Mouse (Mus musculus): ENCODE data around the gene Trank1.

Trank1 gene

DNA sequence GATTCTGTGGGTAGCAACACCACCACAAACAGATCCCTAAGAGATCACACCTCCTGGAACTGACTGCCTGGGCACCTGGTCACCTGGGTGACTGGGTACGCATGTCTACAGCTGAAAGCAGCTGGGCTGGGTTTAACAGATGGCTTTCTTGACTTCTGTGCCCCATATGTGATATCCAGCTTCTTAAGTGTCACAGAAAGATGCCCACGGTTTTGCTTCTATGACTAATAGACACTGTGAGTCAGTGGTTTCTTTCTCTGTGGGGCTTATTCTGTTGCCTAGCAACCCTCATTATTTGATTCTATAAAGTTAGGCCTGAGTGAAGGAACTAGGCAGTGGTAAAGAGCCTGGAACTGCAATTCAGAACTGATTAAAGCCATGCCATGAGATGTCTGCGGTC is 72.2 kb downstream of the Trank1 start:
- DNase-seq, result no peak

DNA sequence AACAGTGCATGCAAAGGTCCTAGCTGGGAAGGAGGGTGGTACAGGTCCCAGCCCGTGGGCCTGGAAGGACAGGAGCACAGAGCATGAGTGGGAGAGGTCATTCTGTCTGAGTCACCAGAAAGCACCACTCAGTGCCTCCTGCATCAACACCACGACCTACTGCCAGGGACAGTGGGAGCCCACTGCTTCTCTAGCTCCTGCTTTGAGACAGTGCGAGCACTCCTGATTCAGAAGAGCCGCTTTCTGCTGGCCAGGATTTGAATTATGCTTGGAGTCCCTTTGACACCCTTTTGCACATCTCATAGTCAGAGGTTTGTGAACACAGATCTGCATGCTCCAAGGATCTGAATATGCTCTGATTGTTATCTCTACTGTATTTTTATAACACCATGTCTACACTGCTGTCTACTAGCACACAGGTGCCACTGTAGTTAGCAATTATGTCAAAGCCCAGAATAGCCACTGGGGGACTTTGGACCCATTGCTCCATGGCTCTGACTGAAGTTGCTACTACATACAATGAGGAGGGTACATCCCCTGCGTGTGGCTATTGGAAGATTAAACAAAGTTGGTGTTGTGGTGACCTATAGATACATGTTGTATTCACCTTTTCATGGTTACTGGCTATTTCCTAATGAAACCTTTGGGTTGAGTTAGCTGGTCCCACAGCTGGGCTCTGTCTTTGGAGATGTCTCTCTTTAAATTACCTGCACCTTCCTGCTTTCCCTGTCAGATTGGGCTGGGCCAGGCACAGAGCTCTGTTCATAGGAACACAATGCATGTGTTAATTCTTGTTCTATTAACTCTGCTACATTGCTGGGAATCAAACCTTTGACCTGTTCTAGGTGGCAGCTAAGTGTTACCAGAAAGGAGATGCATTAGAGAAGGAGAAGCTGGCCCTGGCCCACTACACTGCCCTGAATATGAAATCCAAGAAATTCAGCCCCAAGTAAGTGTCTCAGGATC is 74.3 kb downstream of the Trank1 start:
- no peak for DNase-seq

DNA sequence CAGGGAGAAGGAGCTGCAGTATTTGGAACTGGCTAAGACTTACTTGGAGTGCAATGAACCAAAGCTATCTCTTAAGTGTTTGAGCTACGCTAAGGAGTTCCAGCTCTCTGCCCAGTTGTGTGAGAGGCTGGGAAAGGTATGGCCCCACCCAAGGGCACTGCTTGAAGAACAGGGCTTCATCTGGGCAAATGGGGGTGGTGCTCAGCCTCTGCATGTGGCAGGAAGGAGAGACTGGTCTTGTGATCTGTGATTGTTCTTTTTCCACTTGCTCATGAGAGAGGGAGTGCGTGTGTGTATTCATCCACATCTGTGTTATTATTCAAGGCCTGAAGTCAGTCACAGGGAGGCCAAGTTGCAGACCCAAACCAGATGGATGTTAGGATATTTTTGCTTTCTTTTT is 75.0 kb downstream of the Trank1 start:
- no peak for DNase-seq

DNA sequence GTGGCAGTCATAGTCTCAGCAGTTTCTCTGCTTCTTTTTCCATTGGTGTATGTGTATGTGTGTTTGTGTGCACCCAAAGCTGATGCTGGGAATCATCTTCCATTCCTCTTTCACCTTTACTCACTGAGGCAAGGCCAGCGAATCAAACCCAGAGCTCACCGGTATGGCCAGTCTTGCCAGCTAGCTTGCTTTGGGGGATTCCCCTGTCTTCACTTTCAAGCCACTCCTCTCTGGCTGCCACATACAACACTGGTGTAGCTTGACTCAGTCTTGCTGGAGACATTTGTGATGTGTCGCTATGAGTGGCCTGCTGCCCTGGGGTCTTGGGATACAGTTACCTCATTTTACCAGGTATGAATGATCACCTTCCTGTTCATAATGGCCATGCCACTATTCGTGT is 76.0 kb downstream of the Trank1 start:
- DNase-seq, result no peak

DNA sequence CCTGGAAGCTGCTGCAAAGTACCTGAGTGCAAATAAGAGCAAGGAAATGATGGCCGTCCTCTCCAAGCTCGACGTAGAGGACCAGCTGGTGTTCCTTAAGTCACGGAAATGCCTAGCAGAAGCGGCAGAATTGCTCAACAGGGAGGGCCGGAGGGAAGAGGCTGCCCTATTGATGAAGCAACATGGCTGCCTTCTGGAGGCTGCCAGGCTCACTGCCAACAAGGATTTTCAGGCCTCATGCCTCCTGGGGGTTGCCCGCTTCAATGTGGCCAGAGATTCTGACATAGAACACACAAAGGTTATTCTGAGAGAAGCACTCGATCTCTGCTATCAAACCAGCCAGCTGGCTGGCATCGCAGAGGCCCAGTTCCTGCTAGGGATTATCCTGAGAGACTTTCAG is 78.5 kb downstream of the Trank1 start:
- no peak for DNase-seq

DNA sequence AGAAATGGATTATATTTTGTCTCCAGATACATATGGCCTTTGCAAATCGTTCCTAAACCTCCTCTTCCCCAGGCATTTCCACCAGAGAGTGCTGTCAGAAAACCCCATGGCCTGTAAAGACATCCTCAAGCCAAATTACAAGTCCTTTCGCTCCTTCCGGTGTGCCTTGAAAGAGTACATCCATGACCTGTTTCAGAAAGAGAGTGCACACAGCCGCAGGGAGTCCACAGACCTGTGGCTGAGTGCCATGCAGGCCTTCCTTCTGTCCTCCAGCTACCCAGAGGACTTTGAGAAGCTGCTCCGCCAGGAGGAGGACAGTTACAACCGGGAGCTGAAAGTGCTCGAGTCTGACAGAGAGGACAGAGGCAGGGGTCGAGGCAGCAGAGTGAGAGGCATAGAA is 79.5 kb downstream of the Trank1 start:
- no peak for DNase-seq

DNA sequence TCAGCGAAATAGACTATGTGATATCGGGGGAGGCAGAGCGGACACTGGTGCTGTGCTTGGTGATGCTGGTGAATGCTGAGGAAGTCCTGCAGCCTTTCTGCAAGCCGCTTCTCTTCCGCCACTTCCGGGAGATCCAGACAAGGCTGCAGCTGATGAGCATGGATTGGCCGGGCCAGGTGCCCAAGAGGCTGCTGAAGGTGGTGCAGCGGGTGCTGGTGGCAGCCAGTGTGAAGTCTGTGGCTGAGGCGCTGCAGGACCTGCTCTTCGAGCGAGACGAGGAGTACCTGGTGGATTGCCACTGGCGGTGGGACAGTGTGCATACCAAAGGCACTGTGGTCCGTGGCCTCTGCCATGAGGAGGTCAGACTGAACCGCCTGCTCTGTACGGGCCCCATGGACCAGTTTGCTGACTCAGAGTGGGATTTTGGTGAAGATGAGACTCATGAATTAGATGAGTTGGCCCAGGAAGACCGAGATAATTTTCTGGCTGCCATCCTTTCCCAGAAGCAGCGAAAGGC is 80.4 kb downstream of the Trank1 start:
- no peak for DNase-seq

DNA sequence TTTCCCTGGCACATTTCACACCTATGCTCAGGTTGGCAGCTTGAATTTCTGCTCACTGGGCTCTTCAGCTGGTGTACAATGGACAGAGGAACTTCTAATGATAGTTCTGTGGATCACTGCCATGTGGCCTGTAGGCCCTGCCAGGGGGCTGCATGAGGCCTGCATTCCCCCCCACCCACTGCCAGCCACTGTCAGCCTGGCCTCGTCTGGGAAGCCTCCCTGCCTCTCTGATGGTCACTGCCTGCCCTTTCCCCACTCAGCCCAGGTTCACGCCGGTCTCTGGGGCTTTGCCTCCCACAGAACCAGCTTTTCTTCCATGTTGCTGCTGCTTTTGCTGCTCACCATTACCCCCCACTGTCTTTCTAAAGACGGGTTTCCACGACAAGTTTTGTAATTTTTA is 83.7 kb downstream of the Trank1 start:
- no peak for DNase-seq

DNA sequence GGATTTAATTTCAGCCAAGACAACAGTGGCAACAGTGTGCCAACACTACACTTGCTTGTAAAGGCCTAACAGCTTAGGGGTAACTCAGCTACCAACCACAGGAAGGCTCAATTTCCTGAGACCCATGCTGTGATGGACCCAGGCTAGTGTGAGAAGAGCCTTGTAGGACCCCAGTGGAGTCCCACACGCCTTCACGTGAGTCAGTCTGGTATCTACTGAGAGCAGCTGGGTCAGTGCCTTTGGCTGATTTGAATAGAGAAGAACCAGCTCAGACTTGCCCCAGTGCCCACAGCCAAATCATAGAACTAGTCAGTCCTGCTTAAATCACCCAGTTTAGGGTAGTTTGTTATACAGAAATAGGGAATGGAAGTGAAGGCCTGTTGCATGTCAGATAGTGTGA is 86.5 kb downstream of the Trank1 start:
- no peak for DNase-seq

DNA sequence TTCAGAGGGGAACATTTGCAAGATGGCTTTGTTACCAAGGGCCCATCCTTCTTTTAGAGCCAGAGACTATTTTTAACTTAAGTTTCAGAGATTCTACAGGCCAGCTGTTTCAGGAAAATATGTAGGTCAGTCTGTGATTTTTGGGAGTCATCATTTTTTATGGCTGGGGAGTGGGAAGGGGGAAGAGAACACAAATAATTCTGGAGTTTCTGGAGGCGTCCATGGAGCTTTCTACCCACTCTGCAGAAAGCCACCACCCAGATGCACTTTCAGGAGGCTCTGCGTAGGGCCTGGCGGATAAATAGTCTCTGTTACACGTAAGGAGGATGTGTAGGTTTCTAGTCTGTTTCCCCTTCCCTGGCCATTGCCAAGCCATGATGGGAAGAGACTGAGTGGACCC is 88.5 kb downstream of the Trank1 start:
- DNase-seq, result no peak

DNA sequence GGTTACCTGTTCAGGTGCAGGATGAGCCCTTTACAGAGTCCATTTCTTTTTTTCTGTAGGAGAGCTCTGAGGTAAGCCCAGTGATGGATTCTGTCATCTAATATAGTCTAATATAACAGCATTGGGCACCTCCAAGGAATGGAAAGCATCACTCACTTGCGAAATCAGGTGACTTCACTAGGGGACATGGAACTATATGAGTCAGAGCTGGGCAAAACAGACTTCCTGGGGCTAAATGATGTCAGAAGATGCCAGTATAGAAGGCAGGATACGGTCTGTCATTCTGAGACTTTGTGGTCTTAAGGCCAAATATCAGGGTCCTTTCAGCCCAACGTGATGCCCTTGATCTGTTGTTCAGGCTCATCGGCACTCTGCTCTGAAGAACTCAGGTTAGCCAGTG is 91.6 kb downstream of the Trank1 start:
- no peak for DNase-seq

DNA sequence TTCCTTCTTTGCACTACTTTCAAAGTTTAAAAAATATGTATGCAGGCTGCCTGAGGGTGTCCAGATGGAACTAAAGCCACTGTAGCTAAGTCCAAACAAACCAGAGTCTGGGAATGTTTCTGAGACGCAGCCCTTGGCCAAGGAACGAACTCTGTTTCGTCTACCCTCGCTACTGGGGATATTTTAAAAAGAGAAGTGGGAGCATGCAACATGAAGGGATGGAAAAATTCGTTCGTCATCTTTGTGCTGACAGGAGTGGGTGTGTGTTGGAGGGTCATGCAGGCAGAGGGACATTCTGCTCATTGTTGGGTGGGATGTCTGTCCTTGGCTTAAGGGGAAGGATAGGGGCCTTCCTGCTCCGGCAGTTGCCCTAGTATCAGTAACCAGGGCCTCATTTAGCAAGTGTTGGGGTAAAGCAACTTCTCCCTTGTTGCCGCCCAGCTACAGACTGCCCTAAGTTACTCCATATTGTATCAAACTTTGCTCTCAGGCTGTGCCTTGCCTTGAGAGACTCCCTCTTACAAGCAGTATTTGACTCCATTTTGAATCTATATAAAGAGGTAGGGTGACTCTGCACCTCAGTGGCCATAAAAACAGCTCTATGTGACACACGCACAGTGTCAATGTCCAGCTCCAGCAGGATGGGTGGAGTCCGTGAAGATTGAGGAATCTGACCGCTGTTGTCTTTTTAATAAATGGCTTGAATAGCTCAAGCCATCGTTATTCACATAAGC is 93.0 kb downstream of the Trank1 start:
- DNase-seq, result no peak

DNA sequence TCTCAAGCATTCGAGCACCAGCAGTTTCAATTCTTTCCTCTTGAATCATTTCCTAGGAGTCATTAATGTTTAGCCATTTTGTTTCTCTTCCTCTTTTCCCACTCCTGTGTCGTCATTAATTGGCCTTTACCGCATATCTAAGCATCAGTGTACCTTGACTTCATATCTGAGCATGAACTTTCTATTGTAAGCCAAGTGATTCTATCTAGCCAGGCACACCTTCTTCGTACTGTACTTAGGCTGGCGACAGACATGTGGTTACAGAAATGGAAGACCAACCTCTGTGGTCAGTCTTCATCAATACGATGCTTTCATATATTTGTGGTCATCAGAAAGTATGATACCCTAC is 93.5 kb downstream of the Trank1 start:
- no peak for DNase-seq

DNA sequence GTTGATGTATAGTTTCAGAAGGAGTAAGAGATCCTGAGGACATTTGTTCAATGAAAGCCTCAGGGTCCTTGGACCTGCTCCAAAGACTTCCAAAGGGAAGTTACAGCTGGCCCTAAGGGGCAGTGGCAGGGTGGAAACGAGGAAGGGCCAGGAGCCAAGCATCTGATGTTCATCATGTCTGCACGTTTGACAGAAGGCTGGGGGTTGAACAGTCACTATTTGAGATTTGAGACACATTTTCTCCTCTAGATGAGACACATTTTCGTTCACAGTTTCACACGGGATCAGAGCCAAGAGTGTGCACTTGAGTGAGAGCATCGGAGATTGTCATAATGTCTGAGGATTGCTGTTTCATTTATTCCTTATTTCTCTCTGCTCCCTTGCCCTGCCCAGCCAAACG is 96.5 kb downstream of the Trank1 start:
- DNase-seq, result no peak

DNA sequence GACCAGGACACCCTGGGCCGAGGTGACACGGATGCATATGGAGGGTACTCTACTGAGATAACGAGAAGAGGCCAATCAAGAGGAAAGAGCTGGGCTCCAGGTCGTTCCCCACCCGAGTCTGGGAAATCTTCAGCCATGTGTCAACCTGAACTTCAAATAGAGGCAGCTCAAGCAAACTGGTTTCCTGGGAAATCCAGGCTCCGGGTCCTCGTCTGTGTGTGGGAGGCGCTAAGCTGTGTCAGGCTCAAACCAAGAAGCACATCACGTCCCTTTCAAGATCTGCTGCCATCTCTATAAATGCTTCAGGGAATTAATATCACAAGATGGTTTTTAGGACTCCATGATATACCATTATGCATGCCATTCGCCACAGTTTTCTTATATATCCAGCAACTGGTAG is 96.9 kb downstream of the Trank1 start:
- no peak for DNase-seq

DNA sequence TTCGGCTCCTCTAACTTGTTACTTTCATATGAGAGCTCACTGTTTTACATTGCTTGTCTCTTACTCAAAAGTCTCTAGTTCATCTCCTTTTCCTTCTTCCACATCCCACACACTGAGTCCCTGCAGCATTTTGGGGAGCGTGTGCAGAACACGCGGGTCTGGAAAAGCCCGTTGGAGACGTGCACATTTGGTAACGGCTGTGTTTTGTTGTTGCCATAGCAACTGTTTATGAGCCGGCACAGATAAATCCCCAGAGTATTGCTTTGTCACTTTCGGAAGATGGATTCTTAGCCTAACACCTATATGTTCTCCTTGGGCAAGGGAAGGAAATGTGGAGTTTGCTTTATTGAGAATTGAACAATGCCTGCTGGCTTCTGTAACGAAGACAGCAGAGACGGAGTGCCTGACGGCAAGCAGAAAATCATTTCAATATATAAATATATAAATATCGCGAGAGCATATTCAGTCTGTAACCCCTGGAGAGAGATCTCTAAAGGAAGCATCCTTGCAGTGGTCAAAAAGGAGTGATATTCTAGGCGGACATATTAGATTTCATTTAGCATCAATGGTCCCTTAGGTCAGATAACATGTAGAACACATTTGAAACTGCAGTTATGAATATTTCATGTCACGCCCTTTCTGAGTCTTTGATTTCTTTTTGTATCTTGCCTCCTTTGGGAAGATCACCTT is 101.1 kb downstream of the Trank1 start:
- no peak for DNase-seq

DNA sequence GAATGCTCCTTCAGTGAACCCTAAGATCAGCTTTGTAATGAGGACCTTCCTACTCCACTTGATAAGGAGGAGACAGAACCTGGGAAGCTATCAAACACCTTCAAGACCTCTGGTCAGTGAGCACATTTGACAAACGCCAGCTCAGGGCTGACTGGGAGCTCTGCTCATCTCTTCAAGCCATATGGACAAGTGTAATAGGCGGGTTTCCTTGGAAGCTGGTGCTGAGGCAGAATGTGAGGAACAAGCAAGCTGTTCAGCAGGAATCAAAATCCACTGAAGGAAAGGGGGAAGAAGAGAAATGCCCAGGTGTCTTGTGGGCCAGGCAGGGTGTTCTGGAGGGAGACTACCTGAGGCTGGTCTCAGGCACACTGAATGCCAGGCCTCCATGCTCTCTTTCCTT is 110.3 kb downstream of the Trank1 start:
- no peak for DNase-seq

DNA sequence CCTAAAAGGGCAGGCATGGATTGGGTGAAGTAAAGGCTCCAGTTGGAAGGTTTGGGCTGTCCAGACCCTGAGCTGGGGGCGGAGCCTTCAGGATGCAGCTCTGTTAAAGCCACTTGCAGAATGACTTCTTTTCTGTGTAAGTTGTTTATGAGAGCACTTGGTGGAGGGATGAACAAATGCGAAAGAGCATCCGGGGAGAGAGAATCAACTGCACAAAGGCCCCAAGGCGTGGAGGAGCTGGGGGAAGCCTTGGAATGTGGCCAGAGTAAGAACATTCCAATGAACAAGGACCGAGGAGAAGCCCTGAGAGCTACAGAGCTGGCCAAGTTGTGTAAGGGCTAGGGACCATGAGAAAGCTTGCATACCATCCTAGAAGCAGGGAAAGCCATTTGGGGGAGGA is 111.0 kb downstream of the Trank1 start:
- no peak for DNase-seq

DNA sequence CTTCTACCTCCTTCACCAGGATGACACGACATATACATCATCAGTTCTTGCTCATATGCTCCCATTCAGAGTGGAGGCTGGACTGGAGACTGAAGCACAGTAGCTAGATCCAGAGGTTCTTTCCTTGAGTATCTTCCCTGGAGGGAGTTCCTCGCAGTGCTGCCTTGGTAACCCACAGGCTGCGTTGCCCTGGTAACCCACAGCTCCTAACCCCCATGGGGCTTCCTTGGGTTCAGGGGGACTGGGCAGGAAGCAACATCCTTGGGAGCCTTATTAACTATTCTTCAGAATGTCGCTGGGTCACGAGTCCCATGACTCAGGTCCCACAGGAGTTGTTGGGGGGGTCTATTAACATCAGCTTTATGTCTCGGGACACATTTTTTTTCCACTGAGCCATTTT is 113.6 kb downstream of the Trank1 start:
- DNase-seq, result no peak

DNA sequence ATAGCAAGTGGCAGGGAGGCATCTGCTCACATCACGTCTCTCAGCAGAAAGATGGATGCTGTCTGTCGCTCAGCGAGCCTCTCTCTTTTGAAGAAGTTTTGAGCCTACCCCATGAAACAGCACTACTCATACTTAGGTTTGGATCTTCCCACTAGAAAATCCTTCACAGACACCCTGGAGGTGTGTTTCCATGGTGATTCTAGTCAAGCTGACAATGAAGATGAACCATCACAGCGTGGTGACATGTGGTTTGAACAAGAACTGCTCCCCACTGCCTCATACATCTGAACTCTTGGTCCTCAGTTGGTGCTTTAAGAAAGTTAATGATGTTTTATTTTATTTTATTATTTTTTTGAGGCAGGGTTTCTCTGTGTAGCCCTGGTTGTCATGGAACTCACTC is 114.4 kb downstream of the Trank1 start:
- no peak for DNase-seq

DNA sequence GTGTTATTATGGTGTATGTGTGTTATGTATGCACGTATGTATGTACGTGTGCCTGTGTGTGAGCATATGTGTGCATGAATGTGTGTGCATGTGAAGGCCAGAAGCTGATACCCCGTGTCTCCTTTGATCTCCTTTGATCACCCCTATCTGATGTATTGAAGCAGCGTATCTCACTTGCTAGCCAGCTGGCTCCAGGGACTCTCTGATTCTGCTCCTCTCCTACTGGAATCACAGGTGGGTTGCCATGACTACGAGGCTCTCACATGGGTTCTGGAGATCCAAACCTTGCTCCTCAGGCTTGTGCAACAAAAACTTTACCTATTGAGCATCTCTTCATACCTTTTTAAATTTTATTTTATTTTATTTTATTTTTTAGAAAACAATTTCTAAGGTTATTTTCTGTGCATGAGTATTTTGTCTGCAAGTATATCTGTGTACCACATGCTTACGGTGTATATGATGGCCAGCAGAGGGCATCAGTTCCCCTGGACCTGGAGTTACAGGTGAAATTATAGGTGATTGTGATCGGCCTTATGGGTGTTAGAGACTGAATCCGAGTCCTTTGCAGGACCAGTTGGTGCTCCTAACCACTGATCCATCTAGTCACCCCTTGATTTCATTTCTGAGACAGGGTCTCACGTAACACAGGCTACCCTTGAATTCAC is 116.5 kb downstream of the Trank1 start:
- peak; percentile 49 for DNase-seq

DNA sequence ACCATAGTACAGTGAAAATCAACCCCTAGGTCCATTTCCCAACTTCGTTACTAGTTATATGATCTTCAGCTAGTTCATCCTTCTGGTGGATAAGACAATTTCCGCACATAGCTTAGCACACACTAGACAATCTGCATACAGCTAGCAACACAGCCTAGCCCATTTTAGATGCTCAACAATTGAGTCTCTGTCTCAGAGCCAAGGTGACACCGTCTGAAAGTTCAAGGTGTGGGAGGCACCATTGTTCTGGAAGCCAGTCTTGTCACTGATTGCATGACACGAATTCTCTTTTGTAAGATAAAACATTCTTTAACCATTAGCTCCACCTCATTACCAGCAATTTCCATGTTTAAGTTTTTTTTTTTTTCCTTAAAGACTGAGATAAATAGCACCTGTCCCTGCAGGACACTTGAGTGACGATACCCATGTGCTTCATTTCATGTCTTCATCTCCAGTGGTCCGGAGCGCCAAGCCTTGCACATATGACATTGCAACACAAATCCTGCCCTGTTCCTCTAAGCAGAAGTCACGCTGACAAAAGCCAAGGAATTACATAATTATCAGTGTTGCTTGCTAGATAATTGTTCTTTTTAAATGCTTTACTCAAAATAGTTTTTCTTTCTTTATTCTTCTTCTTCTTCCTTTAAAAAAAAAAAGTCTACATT is 117.3 kb downstream of the Trank1 start:
- DNase-seq, result no peak

DNA sequence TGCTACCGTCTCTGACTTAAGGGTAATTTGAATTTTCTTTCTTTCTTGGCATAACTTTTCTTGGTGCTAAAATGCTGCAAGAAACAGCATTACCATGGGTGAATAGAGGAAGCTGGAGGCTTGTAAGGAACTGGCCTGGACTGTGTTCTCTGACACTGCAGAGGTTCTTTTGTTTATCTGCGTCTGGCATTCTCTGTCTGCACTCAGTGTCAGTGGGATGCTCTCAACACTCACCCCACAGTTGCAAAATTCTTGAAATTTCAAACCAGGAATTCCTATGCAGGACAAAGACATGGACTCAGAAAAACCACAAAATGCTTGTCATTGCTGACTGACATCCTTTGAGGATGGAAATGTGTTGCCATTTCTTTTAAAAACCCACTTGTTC is 117.8 kb downstream of the Trank1 start:
- DNase-seq, result no peak
